In the genomic region with DNA sequence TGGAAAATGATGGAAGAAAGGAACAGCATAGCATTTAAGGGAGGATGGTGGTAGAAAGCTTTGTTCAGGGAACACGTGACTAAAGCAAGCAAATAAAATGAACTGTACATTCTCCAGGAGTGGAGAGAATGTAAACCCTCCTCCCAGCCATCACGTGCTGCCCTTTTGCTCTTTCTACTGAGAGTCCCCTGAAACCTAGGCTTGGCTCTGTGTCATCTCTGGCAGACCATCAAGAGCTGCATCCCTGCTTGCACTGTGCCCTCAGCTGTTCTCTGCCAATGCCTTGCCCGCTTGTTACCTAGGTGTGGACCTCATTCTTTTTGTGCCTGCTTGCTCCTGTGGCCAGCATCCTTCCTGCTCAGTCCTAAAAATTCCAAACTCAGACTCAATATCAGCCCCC, we compare ENCODE assay signal across 39 mouse cellular contexts. TPM values are rescaled to one million over a fixed set of nuclear protein-coding genes. Genes with fewer than 3 reads are reported as not detected.
A peak's percentile ranks its signal among the peaks of the same experiment; 100 is the strongest.
DNase-seq lines count a peak whose midpoint lies in the region; ATAC-seq and TF ChIP-seq lines count a peak whose summit lies in the region.
"Had no signal": no experiment of that assay in that cellular context is flagged by ENCODE, and none has a peak within 500 bp of the region (broad histone marks: within the 10 kb centered on the region; RNA-seq: fewer than 3 reads in every experiment).

No protein-coding gene starts in this region.

- H3K4me2 ChIP-seq in liver, embryonic 11.5 days: no peak overlapping the region
- no peak overlapping the region for H3K4me2 ChIP-seq in kidney, postnatal 0 days (ENCODE audit: low read length)
- H3K4me2 ChIP-seq: embryonic facial prominence, embryonic 12.5 days; heart, embryonic 12.5 days; hindbrain, embryonic 13.5 days; limb, embryonic 13.5 days; liver, embryonic 15.5 days; midbrain, embryonic 11.5 days had no signal

- no peak for ATAC-seq in liver, embryonic 11.5 days (replicated peaks; ENCODE audit: low FRiP score)
- peak; percentile 59; the same call in 1 of the 2 replicates for ATAC-seq in kidney, postnatal 0 days (replicated peaks; ENCODE audit: low FRiP score, low read depth)
- ATAC-seq: forebrain, embryonic 14.5 days; intestine, embryonic 16.5 days; midbrain, embryonic 16.5 days had no signal

- H3K79me2 ChIP-seq in liver, adult 2 months (ENCODE audit: control insufficient read depth, insufficient read depth, low read length): no peaks in the 10 kb centered on the region

- H3K36me3 ChIP-seq in liver, adult 2 months (ENCODE audit: control insufficient read depth, insufficient read depth, low read length): peaks cover 6% of the 10 kb centered on the region; the same call in 1 of the 2 replicates
- no peaks in the 10 kb centered on the region for H3K36me3 ChIP-seq in liver, embryonic 11.5 days (ENCODE audit: control insufficient read depth, insufficient read depth, low read length)
- no peaks in the 10 kb centered on the region for H3K36me3 ChIP-seq in kidney, postnatal 0 days (ENCODE audit: insufficient read depth, low read length)
- no peaks in the 10 kb centered on the region for H3K36me3 ChIP-seq in small intestine, adult 2 months (ENCODE audit: control insufficient read depth, insufficient read depth, low read length)
- H3K36me3 ChIP-seq: embryonic facial prominence, embryonic 12.5 days; heart, embryonic 12.5 days; hindbrain, embryonic 13.5 days; limb, embryonic 13.5 days; liver, embryonic 15.5 days had no signal

- no peak for TF ChIP-seq CTCF in liver, adult 2 months (IDR thresholded peaks at IDR 0.05; ENCODE audit: low read depth, low read length)
- TF ChIP-seq CTCF in kidney, postnatal 0 days (IDR thresholded peaks at IDR 0.05; ENCODE audit: low read depth): no peak
- TF ChIP-seq CTCF in small intestine, adult 2 months (IDR thresholded peaks at IDR 0.05; ENCODE audit: extremely low read depth, insufficient read length, insufficient replicate concordance, low read depth, low read length): no peak

- no peaks in the 10 kb centered on the region for H3K9me3 ChIP-seq in liver, embryonic 11.5 days (ENCODE audit: control insufficient read depth, low read length)
- no peaks in the 10 kb centered on the region for H3K9me3 ChIP-seq in kidney, postnatal 0 days (replicated peaks; ENCODE audit: low read length)
- H3K9me3 ChIP-seq: embryonic facial prominence, embryonic 12.5 days; heart, embryonic 12.5 days; hindbrain, embryonic 13.5 days; limb, embryonic 13.5 days; liver, embryonic 15.5 days had no signal

- H3K4me3 ChIP-seq in liver, adult 2 months (ENCODE audit: insufficient read depth, low read depth, low read length): no peak overlapping the region
- H3K4me3 ChIP-seq in liver, embryonic 11.5 days (ENCODE audit: low read depth, low read length): no peak overlapping the region
- no peak overlapping the region for H3K4me3 ChIP-seq in kidney, postnatal 0 days (replicated peaks; ENCODE audit: low read depth, low read length)
- H3K4me3 ChIP-seq in small intestine, adult 2 months (ENCODE audit: low read depth, low read length): no peak overlapping the region
- H3K4me3 ChIP-seq: embryonic facial prominence, embryonic 12.5 days; heart, embryonic 12.5 days; hindbrain, embryonic 13.5 days; limb, embryonic 13.5 days; liver, embryonic 15.5 days had no signal

- H3K27ac ChIP-seq in liver, adult 2 months (replicated peaks; ENCODE audit: insufficient read depth, low read depth, low read length): peak overlapping the region; percentile 81
- H3K27ac ChIP-seq in liver, embryonic 11.5 days (ENCODE audit: low read depth, low read length): no peak overlapping the region
- H3K27ac ChIP-seq in kidney, postnatal 0 days: no peak overlapping the region
- H3K27ac ChIP-seq in small intestine, adult 2 months (ENCODE audit: insufficient read depth, low read depth, low read length): peak overlapping the region; percentile 96
- H3K27ac ChIP-seq: embryonic facial prominence, embryonic 12.5 days; hindbrain, embryonic 13.5 days; limb, embryonic 13.5 days; liver, embryonic 15.5 days had no signal

- peaks cover 28% of the 10 kb centered on the region for H3K4me1 ChIP-seq in liver, adult 2 months (ENCODE audit: control insufficient read depth, insufficient read depth, low read length)
- no peaks in the 10 kb centered on the region for H3K4me1 ChIP-seq in liver, embryonic 11.5 days (replicated peaks; ENCODE audit: control insufficient read depth, insufficient read depth, low read length)
- H3K4me1 ChIP-seq in kidney, postnatal 0 days (replicated peaks; ENCODE audit: insufficient read depth, low read length): no peaks in the 10 kb centered on the region
- peaks cover 36% of the 10 kb centered on the region; the same call in 1 of the 2 replicates for H3K4me1 ChIP-seq in small intestine, adult 2 months (ENCODE audit: control insufficient read depth, insufficient read depth, insufficient read length, low read length)
- H3K4me1 ChIP-seq: embryonic facial prominence, embryonic 12.5 days; heart, embryonic 12.5 days; limb, embryonic 13.5 days; liver, embryonic 15.5 days had no signal

- peak; percentile 99 for DNase-seq in liver, adult 2 months (ENCODE audit: extremely low read depth, low read depth, low spot score)
- no peak for DNase-seq in liver, embryonic 11.5 days (ENCODE audit: low spot score)
- peak; percentile 92 to 93 for DNase-seq in kidney, adult 8-10 months
- DNase-seq in kidney, postnatal 0 days (ENCODE audit: low spot score): no peak
- DNase-seq in spleen, postnatal 10 days (ENCODE audit: low spot score in 2 of 2): no peak
- DNase-seq: B cell, adult 2 months; cerebellum, adult 11 months; cerebellum, adult 9-10 months; cerebellum, postnatal 36 days; embryo, embryonic 11 days; gastrocnemius, postnatal 36 days; heart, adult 18-20 months; heart, postnatal 4 days; lung, postnatal 36 days; right cerebral cortex, adult 18-20 months had no signal

- WGBS in liver, adult 2 months: 18% methylated on average over 3 of the region's 3 CpGs
- 64% methylated on average over 3 of the region's 3 CpGs for WGBS in liver, embryonic 11.5 days
- 77% methylated on average over 3 of the region's 3 CpGs for WGBS in kidney, postnatal 0 days
- WGBS in small intestine, adult 2 months: 19% methylated on average over 3 of the region's 3 CpGs

- peak overlapping the region; percentile 19; the same call in 1 of the 2 replicates for H3K9ac ChIP-seq in liver, adult 2 months (ENCODE audit: low read depth, low read length)
- H3K9ac ChIP-seq in liver, embryonic 11.5 days (ENCODE audit: low read depth, low read length): no peak overlapping the region
- no peak overlapping the region for H3K9ac ChIP-seq in kidney, postnatal 0 days (ENCODE audit: low read depth, low read length)
- H3K9ac ChIP-seq: embryonic facial prominence, embryonic 12.5 days; heart, embryonic 12.5 days; hindbrain, embryonic 13.5 days; limb, embryonic 13.5 days; liver, embryonic 15.5 days had no signal

- no peak for TF ChIP-seq POLR2A in liver, adult 2 months (IDR thresholded peaks at IDR 0.05; ENCODE audit: extremely low read depth, insufficient read depth, low read length)
- no peak for TF ChIP-seq POLR2A in small intestine, adult 2 months (IDR thresholded peaks at IDR 0.05; ENCODE audit: low read depth, low read length)

- H3K27me3 ChIP-seq in liver, adult 2 months (ENCODE audit: control insufficient read depth, insufficient read depth, low read length): no peaks in the 10 kb centered on the region
- no peaks in the 10 kb centered on the region for H3K27me3 ChIP-seq in liver, embryonic 11.5 days (replicated peaks; ENCODE audit: control insufficient read depth, insufficient read depth, low read length)
- no peaks in the 10 kb centered on the region for H3K27me3 ChIP-seq in kidney, postnatal 0 days (ENCODE audit: insufficient read depth, low read length)
- H3K27me3 ChIP-seq in small intestine, adult 2 months (ENCODE audit: control insufficient read depth, insufficient read depth, low read length): no peaks in the 10 kb centered on the region
- H3K27me3 ChIP-seq: embryonic facial prominence, embryonic 12.5 days; heart, embryonic 12.5 days; limb, embryonic 13.5 days; liver, embryonic 15.5 days had no signal

RNA-seq across cellular contexts. Expression of gene Pdilt, which starts 1.5 kb away (rescaled TPM):
- 5.7 and 11.6 TPM in 2 replicates for total RNA-seq in liver, adult 2 months (2014; rRNA removed)
- 1.3 and 2.0 TPM in 2 replicates for polyA plus RNA-seq in liver, adult 2 months (2012; rRNA removed)
- not detected in 2 replicates for polyA plus RNA-seq in liver, embryonic 11.5 days (2014; fragmentation: Nextera tagmentation; extraction: Ambion mirVana)
- 0.62 and 1.1 TPM in 2 replicates for polyA plus RNA-seq in kidney, postnatal 0 days (2015; fragmentation: Nextera tagmentation; extraction: Ambion mirVana)
- polyA plus RNA-seq in small intestine, adult 2 months (2012; rRNA removed): not detected in 2 replicates
- total RNA-seq: CH12.LX; ES-E14; gastrocnemius, adult 18-20 months; gastrocnemius, postnatal 36 days; heart, adult 18-20 months; heart, postnatal 4 days; layer of hippocampus, adult 18-20 months; layer of hippocampus, postnatal 10 days; left cerebral cortex, postnatal 36 days; megakaryocyte, adult 5-6 weeks; neutrophil, adult 5-6 weeks had no signal
- polyA plus RNA-seq: embryonic facial prominence, embryonic 12.5 days; heart, embryonic 12.5 days; heart, postnatal 0 days; intestine, embryonic 16.5 days; limb, embryonic 13.5 days; liver, embryonic 15.5 days; lung, embryonic 16.5 days; midbrain, embryonic 11.5 days; spleen, adult 2 months had no signal

RNA-seq across cellular contexts. Expression of gene Acsm5, which starts 2.6 kb away (rescaled TPM):
- 104 and 109 TPM in 2 replicates for total RNA-seq in liver, adult 2 months (2014; rRNA removed)
- 86.9 and 127 TPM in 2 replicates for polyA plus RNA-seq in liver, adult 2 months (2012; rRNA removed)
- not detected in 2 replicates for polyA plus RNA-seq in liver, embryonic 11.5 days (2014; fragmentation: Nextera tagmentation; extraction: Ambion mirVana)
- polyA plus RNA-seq in kidney, postnatal 0 days (2015; fragmentation: Nextera tagmentation; extraction: Ambion mirVana): 5.0 and 6.6 TPM in 2 replicates
- 1.0 and 2.7 TPM in 2 replicates for polyA plus RNA-seq in small intestine, adult 2 months (2012; rRNA removed)
- total RNA-seq: CH12.LX; ES-E14; heart, postnatal 4 days; megakaryocyte, adult 5-6 weeks; neutrophil, adult 5-6 weeks had no signal
- polyA plus RNA-seq: embryonic facial prominence, embryonic 12.5 days; forebrain, embryonic 14.5 days; heart, embryonic 12.5 days; heart, postnatal 0 days; hindbrain, embryonic 13.5 days; limb, embryonic 13.5 days; lung, embryonic 16.5 days; midbrain, embryonic 11.5 days; neural tube, embryonic 11.5 days; spleen, adult 2 months had no signal

RNA-seq across cellular contexts. Expression of gene Acsm2, which starts 32.3 kb away (rescaled TPM):
- 2.3 and 8.3 TPM in 2 replicates for total RNA-seq in liver, adult 2 months (2014; rRNA removed)
- 1.2 TPM in 2 replicates for polyA plus RNA-seq in liver, adult 2 months (2012; rRNA removed)
- polyA plus RNA-seq in liver, embryonic 11.5 days (2014; fragmentation: Nextera tagmentation; extraction: Ambion mirVana): not detected in 2 replicates
- 114 and 134 TPM in 2 replicates for polyA plus RNA-seq in kidney, postnatal 0 days (2015; fragmentation: Nextera tagmentation; extraction: Ambion mirVana)
- not detected in 2 replicates for polyA plus RNA-seq in small intestine, adult 2 months (2012; rRNA removed)
- total RNA-seq: CH12.LX; ES-E14; gastrocnemius, postnatal 36 days; heart, adult 18-20 months; heart, postnatal 4 days; layer of hippocampus, adult 18-20 months; layer of hippocampus, postnatal 10 days; left cerebral cortex, adult 8-10 months; left cerebral cortex, postnatal 36 days; megakaryocyte, adult 5-6 weeks; neutrophil, adult 5-6 weeks had no signal
- polyA plus RNA-seq: embryonic facial prominence, embryonic 12.5 days; forebrain, embryonic 14.5 days; heart, embryonic 12.5 days; heart, postnatal 0 days; hindbrain, embryonic 13.5 days; intestine, embryonic 16.5 days; limb, embryonic 13.5 days; liver, embryonic 15.5 days; lung, embryonic 16.5 days; midbrain, embryonic 11.5 days; midbrain, embryonic 16.5 days; neural tube, embryonic 11.5 days had no signal

RNA-seq across cellular contexts. Expression of gene Umod, which starts 42.7 kb away (rescaled TPM):
- under 0.01 and 0.27 TPM in 2 replicates for total RNA-seq in liver, adult 2 months (2014; rRNA removed)
- 0.11 and 0.17 TPM in 2 replicates for polyA plus RNA-seq in liver, adult 2 months (2012; rRNA removed)
- not detected in 2 replicates for polyA plus RNA-seq in liver, embryonic 11.5 days (2014; fragmentation: Nextera tagmentation; extraction: Ambion mirVana)
- 131 and 133 TPM in 2 replicates for polyA plus RNA-seq in kidney, postnatal 0 days (2015; fragmentation: Nextera tagmentation; extraction: Ambion mirVana)
- 0.19 TPM in 1 of 2 replicates, not detected in the other for polyA plus RNA-seq in small intestine, adult 2 months (2012; rRNA removed)
- total RNA-seq: adrenal gland, postnatal 10 days; CH12.LX; ES-E14; gastrocnemius, adult 18-20 months; gastrocnemius, postnatal 36 days; heart, adult 18-20 months; heart, postnatal 4 days; layer of hippocampus, adult 18-20 months; layer of hippocampus, postnatal 10 days; left cerebral cortex, adult 8-10 months; left cerebral cortex, postnatal 36 days; megakaryocyte, adult 5-6 weeks; neutrophil, adult 5-6 weeks had no signal
- polyA plus RNA-seq: embryonic facial prominence, embryonic 12.5 days; forebrain, embryonic 14.5 days; heart, embryonic 12.5 days; heart, postnatal 0 days; hindbrain, embryonic 13.5 days; intestine, embryonic 16.5 days; limb, embryonic 13.5 days; liver, embryonic 15.5 days; lung, embryonic 16.5 days; midbrain, embryonic 11.5 days; midbrain, embryonic 16.5 days; neural tube, embryonic 11.5 days had no signal

Comparison
In these comparisons a context has a peak if more than half of its experiments do, and no peak if none do; other contexts are left out.
1. DNase-seq: peak in liver, adult 2 months (single experiment) and kidney, adult 8-10 months (2 of 2); none in liver, embryonic 11.5 days (single experiment), kidney, postnatal 0 days (single experiment) and spleen, postnatal 10 days (0 of 2).
2. H3K27ac ChIP-seq: peak in liver, adult 2 months (single experiment) and small intestine, adult 2 months (single experiment); none in liver, embryonic 11.5 days (single experiment) and kidney, postnatal 0 days (single experiment).
3. RNA of gene Acsm5, which starts 2.6 kb away (polyA plus RNA-seq): 86.9 to 127 TPM in liver, adult 2 months; 5.0 to 6.6 TPM in kidney, postnatal 0 days, 1.0 to 2.7 TPM in small intestine, adult 2 months and not detected in liver, embryonic 11.5 days; every median in the first group is over 10 times any median in the second.
4. RNA of gene Acsm2, which starts 32.3 kb away (polyA plus RNA-seq): 114 to 134 TPM in kidney, postnatal 0 days; 1.2 TPM in liver, adult 2 months, not detected in liver, embryonic 11.5 days and not detected in small intestine, adult 2 months; every median in the first group is over 10 times any median in the second.